Mouse (Mus musculus): ENCODE data around the gene Rpl7l1.

Rpl7l1 gene

GRCm38 (mm10) chr17:46742986-46743385 lies 39.5 kb downstream of the Rpl7l1 start:
- DNase-seq (ENCODE audit: extremely low read depth, insufficient read length, low spot score): no peak

- DNase-seq (ENCODE audit: extremely low read depth, insufficient read length, low spot score): no peak
These were observed 41.2 kb downstream of the Rpl7l1 start for GRCm38 (mm10) chr17:46741305-46741704.

- DNase-seq (ENCODE audit: extremely low read depth, insufficient read length, low spot score): peak; percentile 41
These were observed 46.3 kb downstream of the Rpl7l1 start for GRCm38 (mm10) chr17:46736160-46736559.

- DNase-seq (ENCODE audit: extremely low read depth, insufficient read length, low spot score): no peak
These were observed 47.2 kb downstream of the Rpl7l1 start for GRCm38 (mm10) chr17:46735287-46735686.

- DNase-seq (ENCODE audit: extremely low read depth, insufficient read length, low spot score): no peak
These were observed 48.4 kb downstream of the Rpl7l1 start for GRCm38 (mm10) chr17:46734055-46734454.

GRCm38 (mm10) chr17:46728904-46729318 lies 53.6 kb downstream of the Rpl7l1 start, which contains the start of gene Gnmt:
Gnmt (minus strand) TSS chr17:46729168.
- no peak for DNase-seq (ENCODE audit: extremely low read depth, insufficient read length, low spot score)

GRCm38 (mm10) chr17:46728496-46728895 lies 54.0 kb downstream of the Rpl7l1 start:
- DNase-seq (ENCODE audit: extremely low read depth, insufficient read length, low spot score): no peak

- DNase-seq (ENCODE audit: extremely low read depth, insufficient read length, low spot score): no peak
These were observed 54.5 kb downstream of the Rpl7l1 start for GRCm38 (mm10) chr17:46728021-46728420.

- DNase-seq (ENCODE audit: extremely low read depth, insufficient read length, low spot score): no peak
These were observed 55.2 kb downstream of the Rpl7l1 start for GRCm38 (mm10) chr17:46727271-46727670.

GRCm38 (mm10) chr17:46725731-46726645 lies 56.5 kb downstream of the Rpl7l1 start:
- DNase-seq (ENCODE audit: extremely low read depth, insufficient read length, low spot score): no peak

- peak; percentile 46 for DNase-seq (ENCODE audit: extremely low read depth, insufficient read length, low spot score)
These were observed 57.2 kb downstream of the Rpl7l1 start for GRCm38 (mm10) chr17:46725273-46725672.

- no peak for DNase-seq (ENCODE audit: extremely low read depth, insufficient read length, low spot score)
These were observed 57.9 kb downstream of the Rpl7l1 start for GRCm38 (mm10) chr17:46724477-46725084.
